Mouse (Mus musculus): ENCODE results near the gene Man1a. TPM values are rescaled to one million over a fixed set of nuclear protein-coding genes. Genes with fewer than 3 reads are reported as not detected.

The Man1a gene
- polyA plus RNA-seq, 1 experiment from 2014 or later = 12.0 TPM

DNA sequence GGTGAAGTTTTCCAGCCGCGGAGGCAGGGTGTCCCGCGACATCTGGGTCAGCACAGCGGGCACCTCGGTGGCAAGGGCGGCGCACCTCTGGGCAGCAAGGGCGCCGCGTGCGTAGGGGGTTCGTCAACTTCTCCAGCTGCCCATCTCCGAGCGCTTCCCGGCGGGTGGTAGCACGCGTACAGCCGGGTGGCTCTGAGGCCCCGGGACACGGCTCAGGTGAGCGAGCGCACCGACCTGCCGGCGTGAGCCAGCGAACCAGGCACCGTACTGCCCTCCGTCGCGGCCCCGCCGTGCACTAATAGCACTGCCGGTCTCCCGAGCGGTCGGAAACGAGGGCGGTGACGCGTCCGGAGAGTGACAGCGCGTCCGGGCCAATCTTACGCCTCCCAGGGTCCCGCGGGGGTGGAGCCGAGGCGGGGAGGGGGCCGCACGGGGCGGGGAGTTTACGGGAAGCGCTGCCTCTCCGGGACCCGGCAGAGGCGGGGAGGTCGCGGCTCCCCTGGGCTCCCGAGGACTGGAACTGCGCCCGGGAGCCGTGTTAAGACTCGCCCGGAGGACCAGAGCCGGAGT is 883 bp downstream of the Man1a start:
- Histone ChIP-seq H3K36me3 (replicated peaks) (peaks cover 16% of the 10 kb centered on the region), H3K4me2 (peak overlapping the region; percentile 94), H3K4me3 (replicated peaks) (peak overlapping the region; percentile 100), H3K27ac (replicated peaks) (peak overlapping the region; percentile 86), H3K27me3 (peaks cover 16% of the 10 kb centered on the region), H3K4me1 (replicated peaks) (peaks cover 38% of the 10 kb centered on the region), H3K9me3 (replicated peaks) (no peaks in the 10 kb centered on the region), H3K9ac (peak overlapping the region; percentile 99)
- peak; percentile 96 for ATAC-seq (ENCODE audit: insufficient read depth)
- WGBS (ENCODE audit: insufficient replicate concordance) = under 1% methylated on average over 68 of the region's 68 CpGs

DNA sequence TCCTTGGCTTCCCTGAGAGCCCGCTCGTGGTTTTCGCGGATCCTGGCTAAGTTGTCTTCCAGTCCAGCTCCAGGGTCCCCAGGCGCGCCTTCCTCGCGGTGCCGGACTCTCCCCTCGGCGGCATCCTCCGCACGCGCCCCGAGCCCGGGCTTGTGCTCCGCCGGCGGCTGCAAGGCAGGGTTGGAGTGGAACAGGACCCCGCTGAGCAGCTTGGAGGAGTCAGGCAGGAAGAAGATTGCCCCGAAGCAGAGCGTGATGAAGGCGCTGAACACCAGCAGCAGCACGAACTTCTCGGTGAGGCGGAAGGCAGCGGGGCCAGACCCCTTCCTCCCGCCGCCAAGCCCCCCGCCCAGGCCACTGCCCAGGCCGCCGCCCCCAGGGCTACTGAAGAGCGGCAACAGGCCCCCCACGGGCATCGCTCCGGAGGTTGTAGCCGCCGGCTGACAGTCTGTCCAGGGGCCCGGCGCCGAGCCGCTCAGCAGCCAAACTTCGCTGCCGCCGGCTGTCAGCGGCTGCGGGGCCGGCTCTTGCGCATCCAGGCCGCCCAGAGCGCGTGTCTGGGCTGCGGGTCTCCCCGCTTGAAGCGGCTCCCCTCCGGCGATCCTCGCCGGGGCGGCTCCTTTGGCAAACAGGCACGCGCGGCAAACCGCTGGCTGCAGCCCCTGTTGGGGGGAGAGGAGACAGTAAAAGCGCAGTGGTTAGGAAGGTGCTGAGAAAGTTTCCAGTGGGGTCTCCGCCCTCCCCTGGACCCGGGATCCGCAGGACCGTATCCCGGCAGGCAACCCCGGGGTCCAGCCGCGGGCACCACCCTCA is 1.6 kb downstream of the Man1a start:
- peak; percentile 14 for ATAC-seq (ENCODE audit: insufficient read depth)
- under 1% methylated on average over 73 of the region's 73 CpGs for WGBS (ENCODE audit: insufficient replicate concordance)
- peak overlapping the region; percentile 99 for H3K9ac ChIP-seq

DNA sequence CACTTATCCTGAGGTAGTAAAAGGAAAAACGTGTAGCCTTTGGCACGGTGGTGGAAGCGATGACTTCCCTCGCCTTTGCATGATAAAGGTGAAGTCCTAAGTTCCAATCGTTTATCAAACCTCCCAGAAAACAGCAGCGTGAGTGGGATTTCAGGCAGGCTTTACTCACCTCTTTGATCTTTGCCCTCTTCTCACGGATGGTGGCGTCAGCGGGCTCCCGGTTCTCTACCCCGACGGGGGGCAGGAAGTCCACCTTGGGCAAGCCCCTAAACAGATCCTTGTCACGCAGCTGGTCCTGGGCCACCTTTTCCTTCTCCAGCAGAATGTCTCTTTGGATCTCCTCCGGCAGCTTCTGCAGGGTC is 2.2 kb downstream of the Man1a start:
- peak; percentile 4; the same call in 1 of the 2 replicates for ATAC-seq (ENCODE audit: insufficient read depth)
- Histone ChIP-seq H3K36me3 (replicated peaks) (peaks cover 28% of the 10 kb centered on the region), H3K9me3 (replicated peaks) (no peaks in the 10 kb centered on the region), H3K27ac (replicated peaks) (peak overlapping the region; percentile 86), H3K4me2 (peak overlapping the region; percentile 94), H3K4me3 (replicated peaks) (peak overlapping the region; percentile 100), H3K4me1 (replicated peaks) (peaks cover 49% of the 10 kb centered on the region), H3K9ac (peak overlapping the region; percentile 99), H3K27me3 (peaks cover 12% of the 10 kb centered on the region)
- under 1% methylated on average over 14 of the region's 14 CpGs for WGBS (ENCODE audit: insufficient replicate concordance)

More for the DNA sequence above, 1.6 kb downstream of the Man1a start:
- no peaks in the 10 kb centered on the region for H3K9me3 ChIP-seq (replicated peaks)
- peak overlapping the region; percentile 86 for H3K27ac ChIP-seq (replicated peaks)
- H3K36me3 ChIP-seq (replicated peaks) = peaks cover 23% of the 10 kb centered on the region
- H3K4me2 ChIP-seq = peak overlapping the region; percentile 94
- H3K27me3 ChIP-seq = peaks cover 15% of the 10 kb centered on the region
- peaks cover 45% of the 10 kb centered on the region for H3K4me1 ChIP-seq (replicated peaks)
- H3K4me3 ChIP-seq (replicated peaks) = peak overlapping the region; percentile 100

DNA sequence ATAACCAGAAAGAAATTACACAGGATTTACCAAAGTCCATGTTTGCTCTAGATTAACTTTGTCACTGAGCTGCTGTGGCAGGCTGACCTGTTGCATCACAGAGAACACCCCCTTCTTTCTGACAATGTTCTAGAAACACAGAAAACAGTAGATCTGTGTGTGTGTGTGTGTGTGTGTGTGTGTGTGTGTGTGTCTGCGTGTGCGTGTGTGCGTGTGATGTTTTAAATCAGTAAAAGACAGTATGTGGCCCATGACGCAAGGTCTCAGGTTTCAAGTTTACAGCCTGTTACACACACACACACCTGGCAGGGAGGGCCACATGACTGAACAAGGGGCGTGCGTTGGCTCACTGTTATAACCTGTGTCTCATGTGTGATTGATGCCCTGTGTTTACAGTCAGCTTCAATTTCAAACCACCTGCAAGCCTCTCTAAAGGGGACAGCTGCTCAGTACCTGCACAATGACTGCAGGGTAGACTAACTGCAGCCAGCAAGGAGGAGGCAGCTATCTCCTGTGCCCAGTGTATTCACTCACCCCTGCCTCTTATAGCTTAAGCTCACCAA is 2.7 kb downstream of the Man1a start:
- no peaks in the 10 kb centered on the region for H3K9me3 ChIP-seq (replicated peaks)
- H3K9ac ChIP-seq = peak overlapping the region; percentile 99
- peak overlapping the region; percentile 94 for H3K4me2 ChIP-seq
- peaks cover 52% of the 10 kb centered on the region for H3K4me1 ChIP-seq (replicated peaks)
- peaks cover 12% of the 10 kb centered on the region for H3K27me3 ChIP-seq
- H3K36me3 ChIP-seq (replicated peaks) = peaks cover 31% of the 10 kb centered on the region
- WGBS (ENCODE audit: insufficient replicate concordance) = 62% methylated on average over 6 of the region's 6 CpGs
- H3K4me3 ChIP-seq (replicated peaks) = peak overlapping the region; percentile 100
- peak overlapping the region; percentile 86 for H3K27ac ChIP-seq (replicated peaks)
- ATAC-seq (ENCODE audit: insufficient read depth) = peak; percentile 4; the same call in 1 of the 2 replicates

DNA sequence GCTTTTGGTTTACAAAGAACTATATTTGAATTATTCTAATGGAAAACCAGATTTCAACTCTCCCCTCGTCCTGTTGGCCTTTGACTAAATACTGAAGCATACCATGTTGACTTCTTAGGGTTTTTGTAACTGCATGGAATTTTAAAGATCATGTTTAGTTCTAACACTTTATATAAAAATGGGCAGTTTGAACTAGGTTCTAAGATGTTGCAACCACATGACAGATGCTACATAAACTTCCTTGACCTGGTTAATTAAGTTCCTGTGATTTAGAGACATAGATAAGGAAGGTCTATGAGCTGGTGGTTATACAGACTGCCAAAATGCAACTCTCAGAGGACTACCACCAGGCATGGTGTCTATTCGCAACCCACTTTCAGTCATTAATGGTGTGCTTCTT is 4.1 kb downstream of the Man1a start:
- H3K4me1 ChIP-seq (replicated peaks) = peaks cover 64% of the 10 kb centered on the region
- WGBS (ENCODE audit: insufficient replicate concordance) = 72% methylated on average over 2 of the region's 2 CpGs
- no peak for ATAC-seq (ENCODE audit: insufficient read depth)

DNA sequence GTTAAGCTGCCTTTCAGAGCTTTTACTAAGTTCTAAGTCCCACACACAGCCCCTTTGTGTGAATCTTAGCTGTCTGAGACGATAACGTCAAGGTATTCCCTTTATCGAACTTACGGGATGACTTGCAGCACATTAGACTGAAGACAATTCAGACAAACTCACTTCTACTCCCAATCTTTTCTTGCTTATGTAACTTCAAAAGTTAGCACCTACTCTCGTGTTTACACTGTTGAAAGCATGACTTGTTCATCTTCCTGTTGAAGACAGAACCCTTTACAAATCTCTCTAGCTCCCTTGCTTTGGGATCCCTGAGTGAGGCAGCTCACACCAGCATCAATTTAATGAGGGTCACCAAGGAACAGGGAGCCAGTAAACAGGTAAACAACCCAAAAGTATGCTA is 5.9 kb downstream of the Man1a start:
- Histone ChIP-seq H3K27ac (replicated peaks) (0 out of 2 replicates have a peak overlapping the region, but pooled peaks have one; percentile 20), H3K36me3 (replicated peaks) (peaks cover 58% of the 10 kb centered on the region), H3K4me2 (peak overlapping the region; percentile 94), H3K9ac (no peak overlapping the region), H3K4me3 (replicated peaks) (0 out of 2 replicates have a peak overlapping the region, but pooled peaks have one; percentile 19), H3K4me1 (replicated peaks) (peaks cover 55% of the 10 kb centered on the region), H3K27me3 (no peaks in the 10 kb centered on the region), H3K9me3 (replicated peaks) (no peaks in the 10 kb centered on the region)
- ATAC-seq (ENCODE audit: insufficient read depth) = no peak
- 82% methylated on average over 5 of the region's 5 CpGs for WGBS (ENCODE audit: insufficient replicate concordance)

More for the DNA sequence above, 4.1 kb downstream of the Man1a start:
- peaks cover 6% of the 10 kb centered on the region for H3K27me3 ChIP-seq
- H3K36me3 ChIP-seq (replicated peaks) = peaks cover 44% of the 10 kb centered on the region
- H3K9me3 ChIP-seq (replicated peaks) = no peaks in the 10 kb centered on the region
- H3K4me2 ChIP-seq = peak overlapping the region; percentile 94
- peak overlapping the region; percentile 99 for H3K9ac ChIP-seq
- peak overlapping the region; percentile 86 for H3K27ac ChIP-seq (replicated peaks)
- H3K4me3 ChIP-seq (replicated peaks) = peak overlapping the region; percentile 100

DNA sequence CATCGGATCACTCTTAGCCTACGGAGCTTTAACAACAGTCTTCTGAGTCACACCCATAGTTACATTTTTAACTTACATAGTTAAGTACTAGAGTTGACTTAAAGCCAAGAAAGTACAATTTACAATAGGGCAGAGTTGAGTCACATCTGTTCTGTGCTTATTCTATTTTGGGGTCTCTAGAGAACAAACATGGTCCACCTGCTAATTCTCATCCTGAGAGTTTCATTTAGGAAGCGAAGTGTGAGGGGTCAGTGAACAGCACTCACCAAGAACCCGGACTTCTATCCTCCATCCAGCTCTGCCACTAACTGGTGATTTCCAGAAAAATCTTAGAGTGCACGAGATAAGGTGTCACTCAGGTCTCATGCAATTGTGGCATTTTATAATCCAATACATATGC is 7.0 kb downstream of the Man1a start:
- ATAC-seq (ENCODE audit: insufficient read depth) = no peak
- Histone ChIP-seq H3K4me1 (replicated peaks) (peaks cover 55% of the 10 kb centered on the region), H3K36me3 (replicated peaks) (peaks cover 60% of the 10 kb centered on the region)

DNA sequence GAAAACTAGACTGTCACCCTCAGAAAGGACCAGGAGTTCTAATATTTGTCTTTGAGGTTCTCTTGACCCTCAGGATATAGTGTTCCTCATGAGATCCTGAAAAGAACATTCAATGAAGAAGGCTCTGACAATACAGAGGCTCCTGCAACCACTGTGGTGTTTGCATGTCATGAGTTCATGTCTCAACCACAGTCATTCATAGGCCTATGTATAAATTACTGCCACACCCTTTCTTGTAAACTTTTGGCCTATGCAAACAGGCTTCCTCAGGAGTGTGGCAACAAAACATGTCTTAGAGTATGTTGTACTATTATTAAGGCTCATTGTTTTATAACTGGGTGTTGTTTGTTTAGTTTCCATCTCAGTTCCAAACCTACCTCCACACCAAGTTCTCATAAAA is 9.7 kb downstream of the Man1a start:
- H3K4me3 ChIP-seq (replicated peaks) = no peak overlapping the region

More for the DNA sequence above, 7.0 kb downstream of the Man1a start:
- H3K27ac ChIP-seq (replicated peaks) = no peak overlapping the region
- H3K9me3 ChIP-seq (replicated peaks) = no peaks in the 10 kb centered on the region
- H3K9ac ChIP-seq = no peak overlapping the region
- 83% methylated on average over 5 of the region's 5 CpGs for WGBS (ENCODE audit: insufficient replicate concordance)
- H3K4me3 ChIP-seq (replicated peaks) = no peak overlapping the region
- no peak overlapping the region for H3K4me2 ChIP-seq
- no peaks in the 10 kb centered on the region for H3K27me3 ChIP-seq

DNA sequence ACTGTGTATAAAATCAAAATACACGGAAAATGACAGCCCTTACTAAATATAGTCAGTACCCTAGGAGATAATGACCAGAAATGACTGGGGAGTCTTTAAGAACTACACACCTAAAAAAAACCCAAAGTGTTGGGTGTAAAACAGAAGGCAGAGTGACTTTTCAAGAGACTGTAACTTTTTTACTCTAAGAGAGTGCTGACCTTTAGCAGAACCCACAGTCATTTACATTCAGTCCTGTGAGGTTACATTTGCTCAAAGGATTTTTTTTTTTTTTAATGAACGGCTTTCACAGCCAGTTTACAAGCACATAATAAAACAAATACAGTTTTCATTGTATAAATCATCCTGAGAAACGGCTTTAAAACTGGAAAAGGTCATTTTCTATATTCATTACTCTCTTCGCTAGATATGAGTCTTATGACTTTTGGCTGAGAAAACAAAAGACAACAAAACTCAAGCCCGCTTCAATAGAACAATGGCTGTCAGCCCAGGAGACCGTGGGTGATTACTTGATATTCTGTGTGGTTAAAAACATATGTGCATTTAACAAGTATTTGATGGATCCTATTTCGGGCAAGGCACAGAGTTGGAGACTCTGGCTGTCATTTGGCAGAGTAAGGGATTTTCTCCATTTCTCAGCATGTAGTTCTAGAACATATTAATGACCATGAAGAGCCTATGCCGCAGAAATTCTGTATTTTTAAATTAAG is 12.7 kb downstream of the Man1a start:
- no peaks in the 10 kb centered on the region for H3K9me3 ChIP-seq (replicated peaks)
- no peak overlapping the region for H3K9ac ChIP-seq
- H3K36me3 ChIP-seq (replicated peaks) = peaks cover 70% of the 10 kb centered on the region
- H3K4me1 ChIP-seq (replicated peaks) = peaks cover 20% of the 10 kb centered on the region
- H3K27me3 ChIP-seq = no peaks in the 10 kb centered on the region
- no peak overlapping the region for H3K4me3 ChIP-seq (replicated peaks)
- 79% methylated on average over 8 of the region's 8 CpGs for WGBS (ENCODE audit: insufficient replicate concordance)
- no peak for ATAC-seq (ENCODE audit: insufficient read depth)
- no peak overlapping the region for H3K4me2 ChIP-seq
- H3K27ac ChIP-seq (replicated peaks) = no peak overlapping the region

More for the DNA sequence above, 9.7 kb downstream of the Man1a start:
- H3K9me3 ChIP-seq (replicated peaks) = no peaks in the 10 kb centered on the region
- no peaks in the 10 kb centered on the region for H3K27me3 ChIP-seq
- peaks cover 65% of the 10 kb centered on the region for H3K36me3 ChIP-seq (replicated peaks)
- no peak for ATAC-seq (ENCODE audit: insufficient read depth)
- H3K27ac ChIP-seq (replicated peaks) = no peak overlapping the region
- no peak overlapping the region for H3K9ac ChIP-seq
- H3K4me2 ChIP-seq = no peak overlapping the region
- peaks cover 38% of the 10 kb centered on the region for H3K4me1 ChIP-seq (replicated peaks)

DNA sequence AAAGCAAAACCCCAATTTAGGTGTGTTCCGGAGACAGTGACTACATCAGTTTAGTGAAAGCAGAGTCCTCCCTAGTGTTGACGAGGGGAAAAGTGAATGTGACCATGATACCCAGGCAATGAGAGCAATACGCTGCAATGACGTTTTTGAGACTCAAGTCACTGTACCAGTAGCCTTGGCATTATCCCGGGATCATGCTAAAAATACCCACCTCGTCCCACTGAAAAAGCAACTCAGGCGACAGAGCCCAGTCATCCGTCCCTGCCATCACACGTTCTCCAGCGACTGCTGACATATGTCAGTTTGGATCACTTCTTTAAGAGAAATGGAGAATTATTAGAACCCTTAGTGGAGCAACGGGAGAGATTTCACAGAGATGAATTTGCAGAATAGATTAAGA is 13.6 kb downstream of the Man1a start:
- Histone ChIP-seq H3K9me3 (replicated peaks) (no peaks in the 10 kb centered on the region), H3K9ac (no peak overlapping the region), H3K36me3 (replicated peaks) (peaks cover 68% of the 10 kb centered on the region), H3K4me2 (no peak overlapping the region), H3K4me3 (replicated peaks) (no peak overlapping the region), H3K4me1 (replicated peaks) (peaks cover 12% of the 10 kb centered on the region), H3K27ac (replicated peaks) (0 out of 2 replicates have a peak overlapping the region, but pooled peaks have one; percentile 38), H3K27me3 (no peaks in the 10 kb centered on the region)
- ATAC-seq (ENCODE audit: insufficient read depth) = no peak
- 87% methylated on average over 11 of the region's 11 CpGs for WGBS (ENCODE audit: insufficient replicate concordance)

DNA sequence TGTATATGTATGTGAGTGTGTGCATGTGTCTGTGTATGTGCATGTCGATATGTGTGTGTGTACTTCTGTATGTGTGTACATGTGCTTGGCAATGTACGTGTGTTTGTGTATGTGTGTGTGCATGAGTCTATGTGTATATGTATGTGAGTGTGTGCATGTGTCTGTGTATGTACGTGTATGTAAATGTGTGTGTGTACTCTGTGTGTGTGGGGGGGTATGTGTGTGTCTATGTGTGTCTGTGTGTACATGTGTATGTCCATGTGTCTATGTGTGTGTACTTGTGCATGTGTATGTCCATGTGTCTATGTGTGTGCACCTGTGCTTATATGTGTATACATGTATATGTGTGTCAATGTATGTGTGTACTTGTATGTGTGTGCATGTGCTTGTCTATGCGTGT is 15.2 kb downstream of the Man1a start:
- Histone ChIP-seq H3K9ac (no peak overlapping the region), H3K4me3 (replicated peaks) (no peak overlapping the region), H3K36me3 (replicated peaks) (peaks cover 58% of the 10 kb centered on the region), H3K27ac (replicated peaks) (no peak overlapping the region), H3K27me3 (no peaks in the 10 kb centered on the region), H3K4me1 (replicated peaks) (peaks cover 7% of the 10 kb centered on the region), H3K9me3 (replicated peaks) (no peaks in the 10 kb centered on the region), H3K4me2 (no peak overlapping the region)
- WGBS (ENCODE audit: insufficient replicate concordance) = 91% methylated on average over 4 of the region's 4 CpGs
- peak; percentile 28; the same call in 1 of the 2 replicates for ATAC-seq (ENCODE audit: insufficient read depth)

Data from liver, embryonic 15.5 days (tissue).